Mouse (Mus musculus): ENCODE measurements at regions not wholly inside any gene's neighbourhood (a gene's known extent, or its start where the extent isn't known, plus 50 kb on each side); places are given as distances from the start of the nearest gene placed in this dataset.

DNA sequence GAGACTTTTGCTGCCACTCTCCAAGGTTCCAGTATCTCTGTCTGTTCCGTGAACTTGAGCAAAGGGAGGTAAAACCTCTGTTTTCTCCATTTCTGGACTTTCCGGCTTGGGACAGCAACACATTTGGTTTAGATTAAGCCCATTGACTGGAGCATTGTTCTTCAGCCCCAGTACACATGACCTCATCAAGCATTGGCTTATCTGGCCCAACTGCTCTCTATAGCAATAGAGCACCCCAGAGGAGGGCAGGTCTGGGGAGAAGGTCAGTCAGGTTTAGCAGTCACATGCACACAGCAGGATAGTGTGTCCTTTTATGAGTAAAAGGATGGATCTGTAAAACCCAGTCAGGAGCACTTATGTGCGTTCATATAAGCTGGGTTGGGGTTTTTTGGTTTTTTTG, 268.1 kb upstream of the Mpped2 start:
- H3K27me3 ChIP-seq: no peaks in the 10 kb centered on the region; the same call in 1 of the 2 replicates
- no peak overlapping the region for H3K9ac ChIP-seq (replicated peaks)
- no peaks in the 10 kb centered on the region for H3K9me3 ChIP-seq
- no peaks in the 10 kb centered on the region for H3K36me3 ChIP-seq
- WGBS: 61% methylated on average over 3 of the region's 3 CpGs
- no peak for ATAC-seq
- H3K27ac ChIP-seq: no peak overlapping the region
- no peak overlapping the region for H3K4me2 ChIP-seq (replicated peaks)
- H3K4me3 ChIP-seq (replicated peaks): no peak overlapping the region
- H3K4me1 ChIP-seq (replicated peaks): no peaks in the 10 kb centered on the region

DNA sequence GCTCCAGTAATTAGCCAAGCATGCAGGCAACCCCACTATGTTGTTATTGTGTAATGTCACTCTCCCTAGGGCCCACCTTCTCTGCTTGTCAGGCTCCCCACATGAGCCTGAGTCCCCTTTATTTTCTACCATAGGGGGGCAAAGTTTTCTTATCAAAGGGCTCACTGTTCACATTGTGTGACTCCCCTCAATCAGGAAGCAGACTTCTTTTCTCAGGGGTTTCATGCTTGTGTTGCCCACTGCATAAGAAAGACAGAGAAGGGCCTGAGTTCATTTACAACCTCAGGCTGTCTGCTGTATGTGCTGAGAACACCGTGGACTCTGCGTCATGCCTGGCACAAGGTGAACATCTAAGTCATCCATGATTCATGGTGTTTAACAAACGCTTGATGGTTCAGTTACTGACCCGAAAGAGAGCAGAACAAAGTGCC, 267.6 kb upstream of the Mpped2 start:
- Histone ChIP-seq H3K4me2 (replicated peaks) (no peak overlapping the region), H3K27ac (no peak overlapping the region), H3K4me1 (replicated peaks) (no peaks in the 10 kb centered on the region), H3K36me3 (no peaks in the 10 kb centered on the region), H3K4me3 (replicated peaks) (no peak overlapping the region), H3K9me3 (no peaks in the 10 kb centered on the region), H3K9ac (replicated peaks) (no peak overlapping the region), H3K27me3 (no peaks in the 10 kb centered on the region; the same call in 1 of the 2 replicates)
- WGBS: 55% methylated on average over 4 of the region's 4 CpGs
- ATAC-seq: no peak

DNA sequence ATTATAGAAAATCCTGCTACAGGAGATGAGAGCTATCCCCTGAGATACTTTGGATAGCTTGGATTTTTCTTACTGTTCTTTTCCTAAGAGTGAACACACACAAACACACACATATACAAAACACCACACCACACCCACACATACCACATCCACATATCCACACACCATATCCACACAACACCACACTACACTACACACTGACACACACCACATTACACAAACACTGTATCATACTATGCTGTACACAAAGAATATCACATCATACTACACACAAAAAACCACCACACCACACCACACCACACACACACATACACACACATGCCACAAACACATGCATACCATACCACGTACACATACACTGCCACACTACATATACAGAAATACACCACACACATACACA, 267.1 kb upstream of the Mpped2 start:
- Histone ChIP-seq H3K4me3 (replicated peaks) (no peak overlapping the region), H3K27me3 (no peaks in the 10 kb centered on the region; the same call in 1 of the 2 replicates), H3K4me1 (replicated peaks) (no peaks in the 10 kb centered on the region), H3K36me3 (no peaks in the 10 kb centered on the region), H3K9ac (replicated peaks) (no peak overlapping the region), H3K9me3 (no peaks in the 10 kb centered on the region), H3K4me2 (replicated peaks) (no peak overlapping the region), H3K27ac (no peak overlapping the region)
- ATAC-seq: no peak
- WGBS: 100% methylated on average over 1 of the region's 1 CpGs

DNA sequence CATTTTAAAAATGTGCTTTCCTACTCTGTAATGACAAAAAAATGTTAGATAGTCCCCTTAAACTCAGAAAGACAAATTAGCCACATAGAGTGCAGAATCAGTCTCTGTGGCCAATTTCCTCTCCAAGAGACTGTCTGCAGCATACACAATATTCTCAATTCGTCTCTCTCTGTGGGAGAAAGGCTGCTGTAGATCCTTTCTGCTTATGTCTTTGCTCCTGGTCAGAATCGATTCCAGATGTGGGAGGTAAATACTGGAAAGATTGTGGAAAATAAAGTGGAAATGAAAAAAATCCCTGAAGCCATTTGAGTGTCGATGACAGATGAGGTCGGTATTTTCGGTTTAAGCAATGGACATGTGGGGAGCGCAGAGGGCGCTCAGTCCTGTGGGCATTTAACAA, 265.8 kb upstream of the Mpped2 start:
- 86% methylated on average over 7 of the region's 7 CpGs for WGBS
- H3K9me3 ChIP-seq: no peaks in the 10 kb centered on the region
- H3K4me3 ChIP-seq (replicated peaks): no peak overlapping the region
- H3K4me1 ChIP-seq (replicated peaks): peaks cover 7% of the 10 kb centered on the region
- H3K27ac ChIP-seq: no peak overlapping the region
- no peaks in the 10 kb centered on the region; the same call in 1 of the 2 replicates for H3K27me3 ChIP-seq
- H3K36me3 ChIP-seq: no peaks in the 10 kb centered on the region
- no peak for ATAC-seq
- H3K9ac ChIP-seq (replicated peaks): no peak overlapping the region
- no peak overlapping the region for H3K4me2 ChIP-seq (replicated peaks)

DNA sequence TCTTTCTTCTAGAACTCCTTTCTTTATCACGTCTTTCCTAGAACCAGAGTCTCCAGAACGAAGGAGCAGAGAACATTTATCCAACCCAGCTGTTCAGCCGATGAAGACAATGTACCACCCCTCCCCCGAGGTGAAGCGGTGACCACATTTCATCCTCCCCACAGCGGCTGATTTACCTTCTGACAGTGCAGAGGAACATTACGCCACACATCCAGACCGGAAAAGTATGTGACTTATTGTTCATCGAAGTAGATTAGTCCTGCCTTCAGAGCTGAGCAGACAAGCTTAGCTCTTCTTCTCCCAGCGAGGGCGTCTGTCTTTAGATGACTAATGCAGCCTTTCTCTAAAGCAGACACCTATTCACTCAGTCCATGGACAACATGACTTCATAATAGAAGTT, 264.2 kb upstream of the Mpped2 start:
- H3K9ac ChIP-seq (replicated peaks): no peak overlapping the region
- H3K36me3 ChIP-seq: no peaks in the 10 kb centered on the region
- H3K4me3 ChIP-seq (replicated peaks): no peak overlapping the region
- WGBS: 60% methylated on average over 11 of the region's 11 CpGs
- peaks cover 7% of the 10 kb centered on the region for H3K4me1 ChIP-seq (replicated peaks)
- H3K9me3 ChIP-seq: no peaks in the 10 kb centered on the region
- ATAC-seq: no peak
- H3K4me2 ChIP-seq (replicated peaks): no peak overlapping the region
- H3K27ac ChIP-seq: no peak overlapping the region
- H3K27me3 ChIP-seq: peaks cover 4% of the 10 kb centered on the region

DNA sequence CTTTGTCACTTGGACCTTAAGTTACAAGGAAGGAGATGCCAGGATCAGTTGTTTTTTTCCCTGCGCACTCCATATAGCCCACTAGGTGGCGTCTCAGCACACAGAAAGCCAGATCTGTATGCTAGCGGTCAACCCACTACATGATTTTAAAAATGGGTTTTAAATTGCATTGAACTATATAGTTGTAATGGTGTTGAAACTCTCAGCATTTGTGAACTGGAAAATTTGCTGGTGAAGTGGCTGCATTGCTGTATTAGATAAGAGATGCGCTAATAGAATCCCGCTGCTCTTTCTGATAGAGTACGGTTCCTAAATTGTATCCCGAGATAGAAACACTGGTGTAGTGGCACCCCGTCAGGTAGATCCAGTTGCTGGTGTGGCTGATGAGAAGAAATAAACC, 261.9 kb upstream of the Mpped2 start:
- Histone ChIP-seq H3K27me3 (peaks cover 13% of the 10 kb centered on the region), H3K4me3 (replicated peaks) (peak overlapping the region; percentile 18; the same call in 1 of the 2 replicates), H3K4me1 (replicated peaks) (peaks cover 7% of the 10 kb centered on the region), H3K9me3 (no peaks in the 10 kb centered on the region), H3K9ac (replicated peaks) (no peak overlapping the region; the same call in 1 of the 2 replicates), H3K27ac (no peak overlapping the region), H3K4me2 (replicated peaks) (peak overlapping the region; percentile 47), H3K36me3 (no peaks in the 10 kb centered on the region)
- ATAC-seq: peak; percentile 76
- WGBS: 25% methylated on average over 8 of the region's 8 CpGs

DNA sequence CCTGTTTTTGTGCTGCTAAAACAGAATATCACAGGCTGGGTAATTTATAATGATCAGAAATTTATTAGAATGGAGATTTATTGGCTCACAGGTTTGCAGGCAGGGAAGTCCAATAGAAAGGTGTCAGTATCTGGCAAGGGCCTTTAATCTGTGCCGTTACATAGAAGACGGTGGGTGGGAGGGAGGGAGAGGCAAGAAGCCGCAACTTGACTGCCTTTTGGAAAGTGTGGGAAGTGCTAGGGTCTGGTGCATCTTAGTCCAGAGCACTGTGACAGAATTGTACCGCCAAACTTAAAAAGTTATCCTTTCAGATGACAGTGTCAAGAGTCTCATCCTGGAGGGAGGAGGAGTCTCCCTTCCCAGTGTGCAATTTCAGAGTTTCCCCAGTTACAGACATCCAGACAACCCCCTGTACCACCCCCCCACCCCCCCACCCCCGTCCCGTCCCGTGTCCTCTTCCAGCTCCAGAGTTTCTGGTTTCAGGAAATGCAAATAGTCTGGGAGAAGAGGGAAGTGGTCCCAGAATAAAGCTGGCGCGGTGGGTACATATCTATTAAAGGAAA, 261.4 kb upstream of the Mpped2 start:
- Histone ChIP-seq H3K9ac (replicated peaks) (no peak overlapping the region; the same call in 1 of the 2 replicates), H3K4me2 (replicated peaks) (peak overlapping the region; percentile 47), H3K27me3 (peaks cover 13% of the 10 kb centered on the region), H3K4me1 (replicated peaks) (peaks cover 7% of the 10 kb centered on the region), H3K9me3 (no peaks in the 10 kb centered on the region), H3K27ac (no peak overlapping the region), H3K4me3 (replicated peaks) (peak overlapping the region; percentile 18; the same call in 1 of the 2 replicates), H3K36me3 (no peaks in the 10 kb centered on the region)
- 13% methylated on average over 9 of the region's 9 CpGs for WGBS
- ATAC-seq: peak; percentile 72

DNA sequence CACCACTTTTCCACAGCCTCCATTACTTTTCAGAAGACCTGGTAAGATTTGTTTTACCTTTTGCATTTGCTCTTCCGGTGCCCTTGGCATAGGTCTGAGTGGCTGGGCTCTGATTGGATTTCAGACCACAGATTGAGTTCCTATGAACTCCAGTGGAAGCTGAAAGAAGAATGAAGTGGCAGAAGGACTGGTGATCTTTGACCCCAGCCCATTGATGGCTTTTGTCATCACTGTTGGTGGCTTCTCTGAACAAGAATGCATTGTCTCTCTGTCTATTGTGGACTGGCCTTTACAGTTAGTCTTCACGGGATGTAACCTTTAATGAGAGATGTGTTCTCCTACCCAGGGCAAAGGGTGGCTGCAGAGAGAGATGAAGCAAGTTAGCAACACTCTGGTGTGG, 256.9 kb upstream of the Mpped2 start:
- Histone ChIP-seq H3K4me2 (replicated peaks) (no peak overlapping the region), H3K9me3 (no peaks in the 10 kb centered on the region), H3K4me1 (replicated peaks) (peaks cover 7% of the 10 kb centered on the region), H3K27ac (no peak overlapping the region), H3K27me3 (peaks cover 13% of the 10 kb centered on the region), H3K9ac (replicated peaks) (no peak overlapping the region), H3K36me3 (no peaks in the 10 kb centered on the region), H3K4me3 (replicated peaks) (no peak overlapping the region)
- 12% methylated on average over 2 of the region's 2 CpGs for WGBS
- no peak for ATAC-seq

DNA sequence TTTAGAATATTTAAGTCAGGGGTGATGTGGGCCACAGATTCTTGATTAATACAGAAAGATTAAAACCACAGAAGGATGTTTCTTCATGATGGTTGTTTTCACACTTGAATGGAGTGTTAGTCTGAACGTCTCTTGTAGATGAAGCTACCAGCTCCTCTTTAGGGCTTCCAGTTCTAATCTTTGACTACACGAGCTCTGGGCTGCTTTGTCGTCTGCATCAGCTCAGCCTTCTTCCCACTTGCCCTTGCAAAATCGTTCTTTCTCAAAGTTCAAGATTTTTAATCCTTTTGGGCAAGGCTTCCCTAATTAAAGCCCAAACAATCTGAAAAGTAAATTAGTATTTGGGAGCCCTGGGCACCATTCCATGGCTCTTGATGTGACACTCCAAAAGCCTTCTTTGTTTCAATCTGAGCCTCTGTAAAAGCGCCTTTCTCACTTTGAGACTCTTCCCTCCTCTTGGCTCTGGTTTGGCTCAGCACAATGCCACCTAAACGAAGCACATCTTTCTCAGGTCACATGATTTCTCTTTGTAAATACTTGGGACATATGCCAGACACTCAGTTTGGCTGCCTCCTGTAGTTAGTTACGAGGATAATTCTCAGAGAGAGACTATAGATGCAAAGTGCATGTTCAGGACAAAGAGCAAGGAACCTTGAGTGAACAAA, 238.6 kb upstream of the Mpped2 start:
- H3K27ac ChIP-seq: no peak overlapping the region
- H3K4me1 ChIP-seq (replicated peaks): no peaks in the 10 kb centered on the region
- no peaks in the 10 kb centered on the region for H3K36me3 ChIP-seq
- no peak overlapping the region for H3K4me3 ChIP-seq (replicated peaks)
- no peaks in the 10 kb centered on the region for H3K27me3 ChIP-seq
- no peak overlapping the region for H3K9ac ChIP-seq (replicated peaks)
- H3K9me3 ChIP-seq: no peaks in the 10 kb centered on the region
- H3K4me2 ChIP-seq (replicated peaks): no peak overlapping the region
- peak; percentile 83 for ATAC-seq
- WGBS: 57% methylated on average over 7 of the region's 7 CpGs

DNA sequence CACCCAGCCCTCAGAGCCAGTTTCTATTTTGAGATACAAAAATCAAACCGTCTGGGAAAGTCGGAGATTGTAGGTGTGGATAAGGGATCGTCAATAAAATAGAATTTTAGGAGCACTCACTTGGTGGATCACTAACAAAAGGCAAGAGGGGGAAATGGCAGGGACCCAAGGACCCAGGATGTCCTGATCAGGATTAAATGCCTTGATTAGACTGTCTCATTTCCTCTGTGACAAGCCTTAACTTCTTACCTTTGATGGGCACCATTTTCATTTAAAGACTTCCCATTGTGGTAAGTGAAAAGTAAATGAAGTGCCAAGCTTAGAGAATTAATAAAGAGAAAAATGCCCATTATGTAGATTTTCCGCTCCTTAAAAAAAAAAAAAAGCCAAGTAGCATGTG, 238.0 kb upstream of the Mpped2 start:
- Histone ChIP-seq H3K27ac (no peak overlapping the region), H3K9ac (replicated peaks) (no peak overlapping the region), H3K4me1 (replicated peaks) (no peaks in the 10 kb centered on the region), H3K9me3 (no peaks in the 10 kb centered on the region), H3K27me3 (no peaks in the 10 kb centered on the region), H3K4me2 (replicated peaks) (no peak overlapping the region), H3K4me3 (replicated peaks) (no peak overlapping the region), H3K36me3 (no peaks in the 10 kb centered on the region)
- ATAC-seq: 0 out of 2 replicates have a peak, but pooled peaks have one; percentile 45
- WGBS: 80% methylated on average over 4 of the region's 4 CpGs

DNA sequence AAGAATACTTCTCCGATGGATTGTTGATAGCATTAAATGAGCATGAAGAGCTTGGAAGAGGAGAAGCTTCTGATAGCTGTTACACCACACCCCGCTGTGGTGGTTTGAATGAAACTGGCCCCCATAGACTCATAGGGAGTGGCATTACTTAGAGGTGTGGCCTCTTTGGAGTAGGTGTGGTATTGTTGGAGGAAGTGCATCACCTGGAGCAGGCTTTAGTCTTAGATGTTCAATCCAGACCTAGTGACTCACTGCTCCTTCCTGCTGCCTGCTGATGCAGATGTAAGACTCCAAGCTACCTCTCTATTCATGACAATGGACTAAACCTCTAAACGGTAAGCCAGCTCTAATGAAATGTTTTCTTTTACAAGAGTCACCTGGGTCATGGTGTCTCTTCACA, 237.1 kb upstream of the Mpped2 start:
- H3K9me3 ChIP-seq: no peaks in the 10 kb centered on the region
- no peak overlapping the region for H3K27ac ChIP-seq
- no peaks in the 10 kb centered on the region for H3K4me1 ChIP-seq (replicated peaks)
- H3K9ac ChIP-seq (replicated peaks): no peak overlapping the region
- no peaks in the 10 kb centered on the region for H3K36me3 ChIP-seq
- H3K4me2 ChIP-seq (replicated peaks): no peak overlapping the region
- no peaks in the 10 kb centered on the region for H3K27me3 ChIP-seq
- no peak overlapping the region for H3K4me3 ChIP-seq (replicated peaks)
- ATAC-seq: no peak
- WGBS: 90% methylated on average over 3 of the region's 3 CpGs

DNA sequence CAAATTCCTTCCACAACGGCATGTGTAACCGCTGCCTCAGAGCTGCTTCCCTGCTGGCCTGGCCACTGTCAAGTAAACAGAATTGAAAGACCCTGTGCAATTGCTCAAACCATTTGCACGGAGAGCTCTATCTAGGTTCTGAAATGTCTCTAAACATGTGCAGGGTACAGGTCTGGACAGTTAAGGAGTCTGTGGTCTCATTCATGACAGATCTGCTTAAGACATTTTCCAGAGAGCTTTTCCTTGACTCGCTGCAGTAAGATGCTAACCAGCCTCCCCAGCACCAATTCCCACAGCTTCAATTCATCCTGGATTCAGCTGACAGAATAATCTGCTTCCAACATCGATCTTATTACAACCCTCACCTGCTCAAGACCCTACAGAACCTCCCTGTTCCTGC, 235.1 kb upstream of the Mpped2 start:
- no peak overlapping the region for H3K4me2 ChIP-seq (replicated peaks)
- WGBS: 49% methylated on average over 5 of the region's 5 CpGs
- peaks cover 9% of the 10 kb centered on the region; the same call in 1 of the 2 replicates for H3K4me1 ChIP-seq (replicated peaks)
- no peak for ATAC-seq
- no peak overlapping the region for H3K27ac ChIP-seq
- no peaks in the 10 kb centered on the region for H3K36me3 ChIP-seq
- H3K9me3 ChIP-seq: no peaks in the 10 kb centered on the region
- no peak overlapping the region for H3K4me3 ChIP-seq (replicated peaks)
- no peak overlapping the region for H3K9ac ChIP-seq (replicated peaks)
- H3K27me3 ChIP-seq: no peaks in the 10 kb centered on the region
